Mouse (Mus musculus): ENCODE measurements around the gene Zfp972. TPM values are rescaled to one million over a fixed set of nuclear protein-coding genes. Genes with fewer than 3 reads are reported as not detected.
"Not testable (repeated sequence)": the region's sequence is repeated elsewhere in the genome, so short reads cannot be mapped to it uniquely, and the experiment has no call there.

Zfp972 gene
- not detected in 2 replicates for polyA plus RNA-seq (2011; ENCODE audit: insufficient read depth, insufficient read length, low replicate concordance, missing spikeins)

GRCm38 (mm10) chr2:177925563-177926103 is at the start of gene Zfp972:
Gene Zfp972, minus strand, starts transcription at chr2:177925613.
- H3K27ac ChIP-seq (ENCODE audit: control insufficient read depth, insufficient read depth, low read depth, low read length, poor library complexity); H3K4me3 ChIP-seq (replicated peaks; ENCODE audit: control insufficient read depth, low read depth, low read length): not testable (repeated sequence)
- WGBS = 52% methylated on average over 4 of the region's 5 CpGs

GRCm38 (mm10) chr2:177974814-177975213 is 49.4 kb upstream of the Zfp972 start:
- not testable (repeated sequence) for H3K27ac ChIP-seq (ENCODE audit: control insufficient read depth, insufficient read depth, low read depth, low read length, poor library complexity); H3K4me1 ChIP-seq (ENCODE audit: control insufficient read depth, insufficient read depth, low read length); H3K4me3 ChIP-seq (replicated peaks; ENCODE audit: control insufficient read depth, low read depth, low read length)
- WGBS = 64% methylated on average over 7 of the region's 7 CpGs

More at GRCm38 (mm10) chr2:177925563-177926103, at the start of gene Zfp972:
- H3K4me1 ChIP-seq (ENCODE audit: control insufficient read depth, insufficient read depth, low read length) = not testable (repeated sequence)

- H3K4me1 ChIP-seq (ENCODE audit: control insufficient read depth, insufficient read depth, low read length); H3K27ac ChIP-seq (ENCODE audit: control insufficient read depth, insufficient read depth, low read depth, low read length, poor library complexity): not testable (repeated sequence)
- H3K4me3 ChIP-seq (replicated peaks; ENCODE audit: control insufficient read depth, low read depth, low read length) = peak within 1 kb of the TSS; percentile 39
- WGBS = 2% methylated on average over 7 of the region's 7 CpGs
These were observed 31.7 kb upstream of the Zfp972 start, which contains the start of gene Gm14326 for GRCm38 (mm10) chr2:177957145-177957544. Gene Gm14326, minus strand, starts transcription at chr2:177957297.

- H3K27ac ChIP-seq (ENCODE audit: control insufficient read depth, insufficient read depth, low read depth, low read length, poor library complexity); H3K4me1 ChIP-seq (ENCODE audit: control insufficient read depth, insufficient read depth, low read length): not testable (repeated sequence)
- 2% methylated on average over 18 of the region's 18 CpGs for WGBS
- H3K4me3 ChIP-seq (replicated peaks; ENCODE audit: control insufficient read depth, low read depth, low read length) = peak overlapping the region; percentile 39
These were observed 31.3 kb upstream of the Zfp972 start for GRCm38 (mm10) chr2:177956734-177957133.

GRCm38 (mm10) chr2:177903276-177903675 is 22.1 kb downstream of the Zfp972 start:
- H3K4me3 ChIP-seq (replicated peaks; ENCODE audit: control insufficient read depth, low read depth, low read length); H3K27ac ChIP-seq (ENCODE audit: control insufficient read depth, insufficient read depth, low read depth, low read length, poor library complexity); H3K4me1 ChIP-seq (ENCODE audit: control insufficient read depth, insufficient read depth, low read length): not testable (repeated sequence)
- 100% methylated on average over 4 of the region's 12 CpGs for WGBS

- 60% methylated on average over 2 of the region's 3 CpGs for WGBS
- H3K4me3 ChIP-seq (replicated peaks; ENCODE audit: control insufficient read depth, low read depth, low read length); H3K4me1 ChIP-seq (ENCODE audit: control insufficient read depth, insufficient read depth, low read length); H3K27ac ChIP-seq (ENCODE audit: control insufficient read depth, insufficient read depth, low read depth, low read length, poor library complexity): not testable (repeated sequence)
These were observed 27.2 kb downstream of the Zfp972 start for GRCm38 (mm10) chr2:177898171-177898570.

- 48% methylated on average over 12 of the region's 13 CpGs for WGBS
- not testable (repeated sequence) for H3K4me3 ChIP-seq (replicated peaks; ENCODE audit: control insufficient read depth, low read depth, low read length); H3K4me1 ChIP-seq (ENCODE audit: control insufficient read depth, insufficient read depth, low read length); H3K27ac ChIP-seq (ENCODE audit: control insufficient read depth, insufficient read depth, low read depth, low read length, poor library complexity)
These were observed 28.3 kb downstream of the Zfp972 start, which contains the start of gene Gm14327 for GRCm38 (mm10) chr2:177897046-177897578. Gene Gm14327, plus strand, starts transcription at chr2:177897096.

- H3K27ac ChIP-seq (ENCODE audit: control insufficient read depth, insufficient read depth, low read depth, low read length, poor library complexity); H3K4me1 ChIP-seq (ENCODE audit: control insufficient read depth, insufficient read depth, low read length); H3K4me3 ChIP-seq (replicated peaks; ENCODE audit: control insufficient read depth, low read depth, low read length): not testable (repeated sequence)
- WGBS = 90% methylated on average over 14 of the region's 14 CpGs
These were observed 37.7 kb downstream of the Zfp972 start for GRCm38 (mm10) chr2:177887743-177888142.

- H3K4me1 ChIP-seq (ENCODE audit: control insufficient read depth, insufficient read depth, low read length); H3K4me3 ChIP-seq (replicated peaks; ENCODE audit: control insufficient read depth, low read depth, low read length); H3K27ac ChIP-seq (ENCODE audit: control insufficient read depth, insufficient read depth, low read depth, low read length, poor library complexity): not testable (repeated sequence)
- WGBS = 77% methylated on average over 2 of the region's 2 CpGs
These were observed 63.2 kb downstream of the Zfp972 start for GRCm38 (mm10) chr2:177862254-177862653.

Other genes starting within 250 kb of the Zfp972 start
- 4.0 TPM in 1 of 2 replicates, not detected in the other for gene Gm14322, start 166.3 kb downstream of the Zfp972 start, polyA plus RNA-seq (2011; ENCODE audit: insufficient read depth, insufficient read length, low replicate concordance, missing spikeins)
- gene Gm14325, start 85.3 kb downstream of the Zfp972 start, polyA plus RNA-seq (2011; ENCODE audit: insufficient read depth, insufficient read length, low replicate concordance, missing spikeins) = 4.5 TPM in 1 of 2 replicates, not detected in the other
- not detected in 2 replicates for gene Gm14327, start 28.5 kb downstream of the Zfp972 start, polyA plus RNA-seq (2011; ENCODE audit: insufficient read depth, insufficient read length, low replicate concordance, missing spikeins)
- 3.9 and 6.4 TPM in 2 replicates for gene Gm14326, start 31.7 kb upstream of the Zfp972 start, polyA plus RNA-seq (2011; ENCODE audit: insufficient read depth, insufficient read length, low replicate concordance, missing spikeins)
- not detected in 2 replicates for gene Zfp971, start 97.7 kb upstream of the Zfp972 start, polyA plus RNA-seq (2011; ENCODE audit: insufficient read depth, insufficient read length, low replicate concordance, missing spikeins)
- 1.6 TPM in 1 of 2 replicates, not detected in the other for gene Zfp931, start 152.9 kb upstream of the Zfp972 start, polyA plus RNA-seq (2011; ENCODE audit: insufficient read depth, insufficient read length, low replicate concordance, missing spikeins)
- not detected in 2 replicates for gene Phactr3, start 193.4 kb upstream of the Zfp972 start, polyA plus RNA-seq (2011; ENCODE audit: insufficient read depth, insufficient read length, low replicate concordance, missing spikeins)